Mouse (Mus musculus): Measurements from ENCODE around the gene Gbx1. TPM values are rescaled to one million over a fixed set of nuclear protein-coding genes. Genes with fewer than 3 reads are reported as not detected.

Gene Gbx1
- total RNA-seq, 2 experiments from 2014 or later, result 0.09 to 0.56 TPM

- no peak overlapping the region for H3K4me3 ChIP-seq
- intact Hi-C loops (cut with DNase I), result no loop called here
- TF ChIP-seq CTCF (IDR thresholded peaks at IDR 0.05), result no peak
- no peak for DNase-seq (ENCODE audit: extremely low spot score in 1 of 2, low spot score in 2 of 2)
- H3K27ac ChIP-seq, result no peak overlapping the region
These were observed 36.5 kb downstream of the Gbx1 start for GRCm38 (mm10) chr5:24490413-24490920.

GRCm38 (mm10) chr5:24486738-24487137, 40.3 kb downstream of the Gbx1 start:
- no peak for DNase-seq (ENCODE audit: extremely low spot score in 1 of 2, low spot score in 2 of 2)
- intact Hi-C loops (cut with DNase I), result loop anchor here (10.0 kb wide), 2 partner anchors 168 to 222 kb away; no protein-coding TSS in a partner anchor
- Histone ChIP-seq H3K27ac (no peak overlapping the region), H3K4me3 (no peak overlapping the region)
- TF ChIP-seq CTCF (IDR thresholded peaks at IDR 0.05), result no peak

GRCm38 (mm10) chr5:24486097-24486496, 40.9 kb downstream of the Gbx1 start:
- H3K27ac ChIP-seq, result peak overlapping the region; percentile 2; the same call in 1 of the 2 replicates
- no peak overlapping the region for H3K4me3 ChIP-seq
- intact Hi-C loops (cut with DNase I), result loop anchor here (10.0 kb wide), 2 partner anchors 169 to 221 kb away; no protein-coding TSS in a partner anchor
- peak; percentile 88 to 93 for DNase-seq (ENCODE audit: extremely low spot score in 1 of 2, low spot score in 2 of 2)
- TF ChIP-seq CTCF (IDR thresholded peaks at IDR 0.05), result peak; percentile 92

GRCm38 (mm10) chr5:24484963-24485362, 42.0 kb downstream of the Gbx1 start:
- intact Hi-C loops (cut with DNase I), result loop anchor here (5.0 to 10.0 kb wide), 3 partner anchors 102 to 220 kb away; partner anchors contain the start of gene Chpf2
- Histone ChIP-seq H3K4me3 (no peak overlapping the region), H3K27ac (peak overlapping the region; percentile 16)
- DNase-seq (ENCODE audit: extremely low spot score in 1 of 2, low spot score in 2 of 2), result no peak
- TF ChIP-seq CTCF (IDR thresholded peaks at IDR 0.05), result no peak

GRCm38 (mm10) chr5:24483326-24483725, 43.7 kb downstream of the Gbx1 start:
- TF ChIP-seq CTCF (IDR thresholded peaks at IDR 0.05), result peak; percentile 73
- Histone ChIP-seq H3K27ac (no peak overlapping the region), H3K4me3 (no peak overlapping the region)
- DNase-seq (ENCODE audit: extremely low spot score in 1 of 2, low spot score in 2 of 2), result peak; percentile 67 to 73
- intact Hi-C loops (cut with DNase I), result loop anchor here (2.0 to 10.0 kb wide), 4 partner anchors 47 to 219 kb away; partner anchors contain the start of gene Chpf2

- Histone ChIP-seq H3K27ac (no peak overlapping the region; the same call in 1 of the 2 replicates), H3K4me3 (no peak overlapping the region)
- intact Hi-C loops (cut with DNase I), result loop anchor here (2.0 to 10.0 kb wide), 4 partner anchors 48 to 218 kb away; partner anchors contain the start of gene Chpf2
- no peak for DNase-seq (ENCODE audit: extremely low spot score in 1 of 2, low spot score in 2 of 2)
- TF ChIP-seq CTCF (IDR thresholded peaks at IDR 0.05), result no peak
These were observed 44.5 kb downstream of the Gbx1 start for GRCm38 (mm10) chr5:24482247-24483079.

- peak; percentile 65 for TF ChIP-seq CTCF (IDR thresholded peaks at IDR 0.05)
- Histone ChIP-seq H3K27ac (peak overlapping the region; percentile 40), H3K4me3 (no peak overlapping the region)
- DNase-seq (ENCODE audit: extremely low spot score in 1 of 2, low spot score in 2 of 2), result peak; percentile 55 to 68
- intact Hi-C loops (cut with DNase I), result loop anchor here (2.0 to 10.0 kb wide), 4 partner anchors 49 to 217 kb away; partner anchors contain the start of gene Chpf2
These were observed 45.4 kb downstream of the Gbx1 start for GRCm38 (mm10) chr5:24481647-24482046.

GRCm38 (mm10) chr5:24477909-24478308, 49.1 kb downstream of the Gbx1 start:
- Histone ChIP-seq H3K4me3 (no peak overlapping the region), H3K27ac (no peak overlapping the region)
- intact Hi-C loops (cut with DNase I), result no loop called here
- DNase-seq (ENCODE audit: extremely low spot score in 1 of 2, low spot score in 2 of 2), result no peak
- TF ChIP-seq CTCF (IDR thresholded peaks at IDR 0.05), result no peak

- Histone ChIP-seq H3K27ac (peak overlapping the region; percentile 10; the same call in 1 of the 2 replicates), H3K4me3 (peak overlapping the region; percentile 43; the same call in 1 of the 2 replicates)
- no peak for TF ChIP-seq CTCF (IDR thresholded peaks at IDR 0.05)
- DNase-seq (ENCODE audit: extremely low spot score in 1 of 2, low spot score in 2 of 2), result no peak
- intact Hi-C loops (cut with DNase I), result no loop called here
These were observed 51.3 kb downstream of the Gbx1 start for GRCm38 (mm10) chr5:24475476-24476241.

- H3K27ac ChIP-seq, result peak overlapping the region; percentile 30
- peak; percentile 51 for TF ChIP-seq CTCF (IDR thresholded peaks at IDR 0.05)
- intact Hi-C loops (cut with DNase I), result loop anchor here (5.0 kb wide), 1 partner anchor 77 kb away; no protein-coding TSS in a partner anchor
- peak; percentile 77 to 83 for DNase-seq (ENCODE audit: extremely low spot score in 1 of 2, low spot score in 2 of 2)
- H3K4me3 ChIP-seq, result peak overlapping the region; percentile 43
These were observed 52.2 kb downstream of the Gbx1 start for GRCm38 (mm10) chr5:24474723-24475261.

All from left cerebral cortex, adult 2 months (tissue).